Mouse (Mus musculus): ENCODE data around the gene Cdh6. TPM values are rescaled to one million over a fixed set of nuclear protein-coding genes. Genes with fewer than 3 reads are reported as not detected.

The Cdh6 gene
- polyA plus RNA-seq, 1 experiment from 2014 or later: 13.6 TPM

DNA sequence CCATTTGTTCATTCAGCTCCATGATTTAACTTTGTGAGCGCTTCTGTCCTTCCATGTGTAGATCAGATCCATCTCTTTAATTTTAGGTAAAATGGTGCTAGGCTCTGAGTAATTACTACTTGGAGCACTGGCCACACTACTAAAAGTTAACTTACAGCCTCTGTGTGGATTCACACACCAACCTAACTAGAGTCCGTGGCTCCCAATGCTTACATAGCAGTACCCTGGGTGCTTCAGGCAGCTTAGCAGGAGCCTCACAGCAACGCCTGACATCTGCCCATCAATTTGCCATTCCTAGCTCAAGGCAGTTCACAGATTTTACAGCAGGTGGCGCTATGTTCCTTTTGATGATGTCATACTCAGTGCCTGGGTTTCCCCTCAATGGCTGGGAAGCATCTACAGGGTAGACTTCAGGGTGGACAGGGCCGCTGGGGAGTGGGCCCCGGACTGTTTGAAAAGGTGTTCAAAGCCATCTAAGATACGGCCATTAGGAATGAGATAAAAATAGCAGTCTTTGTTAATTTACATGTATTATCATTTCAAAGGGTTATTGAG, 84.9 kb downstream of the Cdh6 start:
- H3K27ac ChIP-seq: no peak overlapping the region
- no peaks in the 10 kb centered on the region for H3K4me1 ChIP-seq
- H3K9me3 ChIP-seq (replicated peaks): no peaks in the 10 kb centered on the region
- no peak overlapping the region for H3K9ac ChIP-seq
- H3K4me3 ChIP-seq: no peak overlapping the region
- peak; percentile 85 for ATAC-seq (ENCODE audit: low FRiP score)
- 47% methylated on average over 7 of the region's 7 CpGs for WGBS
- H3K36me3 ChIP-seq: no peaks in the 10 kb centered on the region
- no peak overlapping the region for H3K4me2 ChIP-seq (replicated peaks)
- no peaks in the 10 kb centered on the region for H3K27me3 ChIP-seq

DNA sequence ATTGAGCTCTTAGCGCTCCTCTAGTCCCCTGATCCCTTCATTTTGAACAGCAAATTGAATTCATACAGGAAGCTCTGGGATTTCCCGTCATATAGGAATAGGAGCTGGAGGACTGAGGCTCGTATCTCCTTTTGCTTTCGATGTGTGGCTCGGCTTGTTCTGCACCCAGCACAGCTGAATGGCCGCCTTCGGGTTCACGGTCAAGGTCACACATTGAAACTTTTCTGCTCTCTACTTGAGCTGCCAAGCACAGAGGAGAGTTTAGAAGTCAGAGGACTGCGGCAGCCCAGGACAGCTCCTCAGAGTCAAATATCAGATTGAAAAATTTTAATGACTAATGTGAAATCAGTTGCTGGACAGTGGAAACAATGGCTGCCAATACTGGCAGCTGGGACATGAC, 88.7 kb downstream of the Cdh6 start:
- Histone ChIP-seq H3K9me3 (replicated peaks) (no peaks in the 10 kb centered on the region), H3K27ac (no peak overlapping the region), H3K36me3 (no peaks in the 10 kb centered on the region), H3K27me3 (no peaks in the 10 kb centered on the region), H3K4me1 (no peaks in the 10 kb centered on the region), H3K4me3 (no peak overlapping the region), H3K4me2 (replicated peaks) (no peak overlapping the region), H3K9ac (no peak overlapping the region)
- ATAC-seq (ENCODE audit: low FRiP score): no peak
- WGBS: 77% methylated on average over 9 of the region's 9 CpGs

DNA sequence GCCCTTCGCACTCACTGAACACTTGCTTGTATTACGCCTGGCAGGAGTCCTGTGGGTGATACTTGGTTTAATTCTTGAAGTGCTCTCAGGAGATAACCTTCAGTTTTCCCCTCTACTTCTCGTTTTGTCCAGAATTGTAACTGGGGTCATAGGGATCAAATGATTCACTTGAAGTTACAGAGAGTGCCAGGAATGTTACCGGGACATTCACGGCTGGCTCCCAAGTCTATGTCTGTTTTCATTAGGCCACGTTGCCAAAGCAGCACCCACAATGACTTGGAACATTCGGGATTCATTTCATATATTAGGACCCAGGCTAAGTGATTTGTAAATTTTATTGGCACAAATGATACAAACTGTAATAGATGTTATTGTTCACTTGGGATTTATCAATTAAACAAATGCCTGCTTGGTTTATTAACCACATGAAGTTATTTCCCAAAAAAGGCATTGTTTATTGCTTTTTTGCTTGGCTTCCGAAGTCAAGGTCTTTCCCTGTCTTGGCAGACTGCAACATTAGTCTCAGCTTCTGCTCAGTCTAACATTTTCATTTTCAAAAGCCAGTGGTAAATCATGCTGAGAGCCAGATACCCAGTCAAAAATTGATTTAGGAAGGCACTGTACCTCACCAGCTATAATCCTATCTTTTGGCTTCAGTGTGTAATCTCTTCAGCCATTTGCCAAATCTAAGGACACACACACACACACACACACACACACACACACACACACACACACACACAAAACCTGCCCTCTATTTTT, 96.4 kb downstream of the Cdh6 start:
- Histone ChIP-seq H3K9ac (no peak overlapping the region), H3K27me3 (no peaks in the 10 kb centered on the region), H3K27ac (no peak overlapping the region), H3K9me3 (replicated peaks) (no peaks in the 10 kb centered on the region), H3K4me2 (replicated peaks) (no peak overlapping the region), H3K4me3 (no peak overlapping the region), H3K4me1 (no peaks in the 10 kb centered on the region), H3K36me3 (no peaks in the 10 kb centered on the region)
- WGBS: 74% methylated on average over 8 of the region's 8 CpGs
- ATAC-seq (ENCODE audit: low FRiP score): no peak

DNA sequence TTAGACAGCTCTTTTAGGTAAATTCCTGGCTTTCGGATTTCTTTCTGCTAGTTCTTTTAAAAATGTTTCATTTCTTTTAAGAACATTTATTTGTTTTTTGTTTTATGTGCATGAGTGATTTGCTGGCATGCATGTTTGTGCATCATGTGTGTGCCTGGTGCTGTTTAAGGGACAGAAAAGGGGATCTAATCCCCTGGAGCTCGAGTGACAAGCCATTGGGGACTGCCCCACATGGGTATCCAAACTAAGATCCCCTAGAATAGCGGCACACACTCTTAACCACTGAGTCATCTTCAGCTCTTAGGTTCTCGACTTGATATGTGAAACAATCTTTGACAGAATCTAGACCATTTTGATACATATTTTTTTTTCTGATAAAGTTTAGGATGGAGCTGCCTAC, 99.4 kb downstream of the Cdh6 start:
- 69% methylated on average over 4 of the region's 4 CpGs for WGBS
- no peak overlapping the region for H3K27ac ChIP-seq
- no peak overlapping the region for H3K4me2 ChIP-seq (replicated peaks)
- H3K4me3 ChIP-seq: no peak overlapping the region
- H3K9ac ChIP-seq: no peak overlapping the region
- no peaks in the 10 kb centered on the region for H3K9me3 ChIP-seq (replicated peaks)
- no peak for ATAC-seq (ENCODE audit: low FRiP score)
- no peaks in the 10 kb centered on the region for H3K27me3 ChIP-seq
- no peaks in the 10 kb centered on the region for H3K36me3 ChIP-seq
- H3K4me1 ChIP-seq: no peaks in the 10 kb centered on the region

GRCm38 (mm10) chr15:13068213-13068516, 105.3 kb downstream of the Cdh6 start:
- no peak overlapping the region for H3K27ac ChIP-seq
- H3K4me3 ChIP-seq: no peak overlapping the region
- H3K4me1 ChIP-seq: peaks cover 8% of the 10 kb centered on the region; the same call in 1 of the 2 replicates
- H3K9me3 ChIP-seq (replicated peaks): no peaks in the 10 kb centered on the region
- H3K9ac ChIP-seq: no peak overlapping the region
- no peaks in the 10 kb centered on the region for H3K27me3 ChIP-seq
- H3K36me3 ChIP-seq: no peaks in the 10 kb centered on the region
- peak overlapping the region; percentile 34 for H3K4me2 ChIP-seq (replicated peaks)
- ATAC-seq (ENCODE audit: low FRiP score): no peak

DNA sequence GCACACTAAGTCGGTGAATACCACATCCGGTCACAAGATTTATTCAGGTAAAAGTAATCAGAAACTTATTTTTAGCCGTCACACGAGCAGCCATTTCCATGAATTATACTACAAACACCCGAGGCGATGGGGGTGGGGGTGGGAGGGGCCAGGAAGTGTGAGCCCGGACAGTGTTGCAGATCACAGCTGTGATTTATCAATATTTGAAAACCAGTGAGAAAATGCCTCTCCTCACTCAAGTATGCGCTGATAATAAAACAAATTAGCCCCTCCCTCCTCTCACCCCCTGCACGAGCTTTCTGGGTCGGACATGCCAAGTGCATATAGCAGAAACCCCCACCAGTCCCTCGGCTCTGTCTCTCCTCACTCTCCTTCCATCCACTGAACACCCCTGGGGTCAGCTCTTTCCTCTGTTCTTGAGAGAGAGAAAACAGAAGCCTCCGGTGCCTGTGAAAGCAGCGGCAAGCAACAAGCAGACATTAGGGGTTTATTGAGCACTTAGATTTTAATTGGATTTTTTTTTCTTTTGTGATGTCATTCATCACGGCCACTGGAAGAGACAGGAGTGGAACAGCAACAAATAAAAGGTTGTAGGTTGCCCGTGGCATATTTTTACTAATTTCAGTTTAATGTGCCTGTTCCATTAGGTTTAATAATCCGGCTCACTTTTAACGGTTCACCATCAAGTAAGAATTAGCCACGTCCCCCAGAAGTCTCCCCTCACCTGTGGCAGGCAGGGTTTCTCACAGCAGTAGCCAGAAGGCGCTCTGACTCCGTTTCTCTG, 105.9 kb downstream of the Cdh6 start:
- Histone ChIP-seq H3K4me1 (peaks cover 8% of the 10 kb centered on the region; the same call in 1 of the 2 replicates), H3K27ac (no peak overlapping the region), H3K27me3 (no peaks in the 10 kb centered on the region), H3K36me3 (no peaks in the 10 kb centered on the region), H3K4me3 (peak overlapping the region; percentile 11; the same call in 1 of the 2 replicates), H3K9me3 (replicated peaks) (no peaks in the 10 kb centered on the region), H3K4me2 (replicated peaks) (peak overlapping the region; percentile 34), H3K9ac (0 out of 2 replicates have a peak overlapping the region, but pooled peaks have one; percentile 8)
- 54% methylated on average over 20 of the region's 20 CpGs for WGBS
- ATAC-seq (ENCODE audit: low FRiP score): peak; percentile 31; the same call in 1 of the 2 replicates

GRCm38 (mm10) chr15:13066765-13067164, 106.7 kb downstream of the Cdh6 start:
- H3K4me1 ChIP-seq: peaks cover 8% of the 10 kb centered on the region; the same call in 1 of the 2 replicates
- no peaks in the 10 kb centered on the region for H3K27me3 ChIP-seq
- H3K4me2 ChIP-seq (replicated peaks): no peak overlapping the region
- no peak overlapping the region for H3K27ac ChIP-seq
- no peaks in the 10 kb centered on the region for H3K36me3 ChIP-seq
- no peak overlapping the region for H3K4me3 ChIP-seq
- ATAC-seq (ENCODE audit: low FRiP score): no peak
- H3K9me3 ChIP-seq (replicated peaks): no peaks in the 10 kb centered on the region
- no peak overlapping the region for H3K9ac ChIP-seq
- WGBS: 66% methylated on average over 9 of the region's 9 CpGs

DNA sequence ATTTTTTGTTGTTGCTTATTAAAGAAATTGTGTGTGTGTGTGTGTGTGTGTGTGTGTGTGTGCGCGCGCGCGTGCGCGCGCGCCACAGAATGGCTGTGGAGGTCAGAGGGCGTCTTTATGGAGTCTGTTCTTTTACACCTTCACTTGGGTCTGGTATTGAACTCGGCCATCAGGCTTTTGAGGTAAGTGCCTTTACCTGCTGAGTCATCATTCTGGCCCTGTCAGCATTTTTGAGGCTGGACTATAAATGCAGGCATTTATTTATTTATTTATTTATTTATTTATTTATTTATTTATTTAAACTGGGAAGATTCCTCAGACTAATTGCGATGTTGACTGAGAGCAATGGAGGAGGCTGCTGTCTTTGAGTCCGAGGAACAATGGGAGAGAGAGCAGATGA, 109.8 kb downstream of the Cdh6 start:
- H3K27ac ChIP-seq: no peak overlapping the region
- WGBS: 98% methylated on average over 13 of the region's 13 CpGs
- ATAC-seq (ENCODE audit: low FRiP score): no peak
- no peaks in the 10 kb centered on the region for H3K9me3 ChIP-seq (replicated peaks)
- H3K36me3 ChIP-seq: no peaks in the 10 kb centered on the region
- H3K4me3 ChIP-seq: no peak overlapping the region
- no peaks in the 10 kb centered on the region for H3K27me3 ChIP-seq
- no peak overlapping the region for H3K4me2 ChIP-seq (replicated peaks)
- H3K4me1 ChIP-seq: peaks cover 8% of the 10 kb centered on the region; the same call in 1 of the 2 replicates
- H3K9ac ChIP-seq: no peak overlapping the region

DNA sequence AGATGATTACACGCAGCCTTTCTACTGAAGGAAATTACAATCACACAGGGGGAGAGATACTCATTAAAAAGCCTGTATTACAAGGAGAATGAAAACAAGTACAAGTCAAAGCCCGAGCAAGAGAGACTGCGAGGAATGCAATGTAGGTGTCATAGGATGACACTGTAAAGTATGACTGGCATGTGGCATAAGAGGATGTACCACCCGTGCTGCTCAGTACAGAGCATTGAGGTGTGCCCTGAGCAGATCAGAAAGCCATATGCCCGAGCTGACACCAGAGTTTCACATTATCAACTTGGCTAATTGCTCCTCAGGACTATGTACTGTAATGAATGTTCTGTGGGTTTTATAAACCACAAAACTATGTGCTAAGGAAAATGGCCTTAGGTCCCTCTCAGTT, 115.7 kb downstream of the Cdh6 start:
- no peak for ATAC-seq (ENCODE audit: low FRiP score)
- H3K4me3 ChIP-seq: no peak overlapping the region
- H3K27me3 ChIP-seq: no peaks in the 10 kb centered on the region
- H3K4me1 ChIP-seq: no peaks in the 10 kb centered on the region
- no peak overlapping the region for H3K4me2 ChIP-seq (replicated peaks)
- no peak overlapping the region for H3K9ac ChIP-seq
- no peaks in the 10 kb centered on the region for H3K9me3 ChIP-seq (replicated peaks)
- H3K36me3 ChIP-seq: no peaks in the 10 kb centered on the region
- no peak overlapping the region for H3K27ac ChIP-seq
- 85% methylated on average over 5 of the region's 5 CpGs for WGBS

GRCm38 (mm10) chr15:13057302-13057701, 116.2 kb downstream of the Cdh6 start:
- 88% methylated on average over 10 of the region's 10 CpGs for WGBS
- no peaks in the 10 kb centered on the region for H3K27me3 ChIP-seq
- ATAC-seq (ENCODE audit: low FRiP score): no peak
- no peaks in the 10 kb centered on the region for H3K9me3 ChIP-seq (replicated peaks)
- H3K4me3 ChIP-seq: no peak overlapping the region
- no peaks in the 10 kb centered on the region for H3K36me3 ChIP-seq
- no peaks in the 10 kb centered on the region for H3K4me1 ChIP-seq
- H3K9ac ChIP-seq: no peak overlapping the region
- H3K27ac ChIP-seq: no peak overlapping the region
- no peak overlapping the region for H3K4me2 ChIP-seq (replicated peaks)

DNA sequence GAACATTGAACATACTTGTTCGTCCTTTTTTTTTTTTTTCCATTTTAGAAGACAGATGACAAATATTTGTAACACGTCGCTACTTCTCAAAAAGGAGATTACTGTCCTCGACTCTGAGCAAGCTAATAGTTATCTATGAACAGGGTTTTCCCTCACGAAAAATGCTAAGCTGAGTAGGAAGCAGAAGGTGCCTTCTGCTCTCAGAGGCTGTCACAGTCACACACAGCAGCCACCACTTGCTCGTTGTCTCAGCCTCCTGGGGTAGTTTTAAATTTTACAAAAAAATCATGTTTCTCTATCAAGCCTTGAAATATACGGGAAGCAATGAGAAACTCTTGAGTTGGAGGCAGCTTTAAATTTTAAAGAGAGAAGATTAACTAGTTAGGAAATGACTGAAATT, 125.6 kb downstream of the Cdh6 start:
- Histone ChIP-seq H3K36me3 (no peaks in the 10 kb centered on the region), H3K4me3 (no peak overlapping the region), H3K4me2 (replicated peaks) (no peak overlapping the region), H3K27me3 (no peaks in the 10 kb centered on the region), H3K9ac (no peak overlapping the region), H3K9me3 (replicated peaks) (no peaks in the 10 kb centered on the region), H3K4me1 (no peaks in the 10 kb centered on the region), H3K27ac (no peak overlapping the region)
- 91% methylated on average over 7 of the region's 7 CpGs for WGBS
- no peak for ATAC-seq (ENCODE audit: low FRiP score)

GRCm38 (mm10) chr15:13034436-13034835, 139.0 kb downstream of the Cdh6 start:
- Histone ChIP-seq H3K9me3 (replicated peaks) (no peaks in the 10 kb centered on the region), H3K27me3 (no peaks in the 10 kb centered on the region), H3K9ac (no peak overlapping the region), H3K4me2 (replicated peaks) (no peak overlapping the region), H3K27ac (no peak overlapping the region), H3K4me3 (no peak overlapping the region), H3K4me1 (no peaks in the 10 kb centered on the region), H3K36me3 (0 out of 2 replicates have a peak, but pooled peaks cover 10% of the 10 kb centered on the region)
- no peak for ATAC-seq (ENCODE audit: low FRiP score)
- 56% methylated on average over 16 of the region's 16 CpGs for WGBS

Measured in hindbrain, embryonic 12.5 days (tissue).